Mouse (Mus musculus): ENCODE results near the gene Ampd1.

DNA sequence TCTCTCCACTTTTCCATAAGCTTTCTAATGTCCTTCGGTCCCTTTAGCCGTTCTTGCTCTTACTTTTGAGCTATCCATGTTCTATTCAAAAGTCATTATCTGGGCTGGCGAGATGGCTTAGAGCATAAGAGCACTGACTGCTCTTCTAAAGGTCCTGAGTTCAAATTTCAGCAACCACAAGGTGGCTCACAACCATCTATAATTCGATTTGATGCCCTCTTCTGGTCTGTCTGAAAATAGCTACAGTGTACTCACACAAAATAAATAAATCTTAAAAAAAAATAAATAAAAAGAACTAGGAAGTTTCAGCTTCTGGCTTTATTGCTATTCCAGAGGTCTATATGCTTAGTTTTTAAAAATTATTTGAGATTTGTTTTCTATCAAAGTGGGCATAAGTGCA, 74.0 kb downstream of the Ampd1 start:
- TF ChIP-seq CTCF (IDR thresholded peaks at IDR 0.05; ENCODE audit: borderline replicate concordance, extremely low read depth, insufficient read depth, insufficient read length) (no peak), POLR2A (IDR thresholded peaks at IDR 0.05; ENCODE audit: borderline replicate concordance, extremely low read depth, insufficient read depth, insufficient read length, poor library complexity, severe bottlenecking) (no peak)
